Mouse (Mus musculus): ENCODE measurements at regions not wholly inside any gene's neighbourhood (a gene's known extent, or its start where the extent isn't known, plus 50 kb on each side); places are given as distances from the start of the nearest gene placed in this dataset.

GRCm38 (mm10) chr5:73796201-73796600 is 145.0 kb downstream of the Spata18 start:
- in situ Hi-C loops (cut with MboI, MseI) = no loop called here

- in situ Hi-C loops (cut with MboI, MseI) = no loop called here
Observed at GRCm38 (mm10) chr5:73797980-73798379, 146.8 kb downstream of the Spata18 start.

- in situ Hi-C loops (cut with MboI, MseI) = no loop called here
Observed at GRCm38 (mm10) chr5:73803431-73803830, 152.3 kb downstream of the Spata18 start.

GRCm38 (mm10) chr5:73804556-73805230 is 153.5 kb downstream of the Spata18 start:
- in situ Hi-C loops (cut with MboI, MseI) = no loop called here

- in situ Hi-C loops (cut with MboI, MseI) = no loop called here
Observed at GRCm38 (mm10) chr5:73810660-73811059, 159.5 kb downstream of the Spata18 start.

GRCm38 (mm10) chr5:73811094-73811521 is 159.9 kb downstream of the Spata18 start:
- in situ Hi-C loops (cut with MboI, MseI) = no loop called here

GRCm38 (mm10) chr5:73815752-73816151 is 164.6 kb downstream of the Spata18 start:
- in situ Hi-C loops (cut with MboI, MseI) = no loop called here

GRCm38 (mm10) chr5:73817180-73817579 is 166.0 kb downstream of the Spata18 start:
- in situ Hi-C loops (cut with MboI, MseI) = no loop called here

GRCm38 (mm10) chr5:73821956-73822545 is 170.9 kb downstream of the Spata18 start:
- in situ Hi-C loops (cut with MboI, MseI) = no loop called here

GRCm38 (mm10) chr5:73823421-73823820 is 172.2 kb downstream of the Spata18 start:
- in situ Hi-C loops (cut with MboI, MseI) = no loop called here

GRCm38 (mm10) chr5:73826941-73827340 is 175.8 kb downstream of the Spata18 start:
- in situ Hi-C loops (cut with MboI, MseI) = no loop called here

- in situ Hi-C loops (cut with MboI, MseI) = no loop called here
Observed at GRCm38 (mm10) chr5:73833721-73834120, 182.5 kb downstream of the Spata18 start.

GRCm38 (mm10) chr5:73843776-73844175 is 192.6 kb downstream of the Spata18 start:
- in situ Hi-C loops (cut with MboI, MseI) = no loop called here

- in situ Hi-C loops (cut with MboI, MseI) = no loop called here
Observed at GRCm38 (mm10) chr5:73846096-73846782, 195.1 kb downstream of the Spata18 start.

GRCm38 (mm10) chr5:73846783-73847151 is 195.6 kb downstream of the Spata18 start:
- in situ Hi-C loops (cut with MboI, MseI) = no loop called here

- in situ Hi-C loops (cut with MboI, MseI) = no loop called here
Observed at GRCm38 (mm10) chr5:73851501-73851900, 200.3 kb downstream of the Spata18 start.

- in situ Hi-C loops (cut with MboI, MseI) = no loop called here
Observed at GRCm38 (mm10) chr5:73854025-73854773, 203.0 kb downstream of the Spata18 start.

- in situ Hi-C loops (cut with MboI, MseI) = loop anchor here (5.0 kb wide), 1 partner anchor 427 kb away; no protein-coding TSS in a partner anchor
Observed at GRCm38 (mm10) chr5:73854774-73855371, 203.7 kb downstream of the Spata18 start.

GRCm38 (mm10) chr5:73859320-73859719 is 208.1 kb downstream of the Spata18 start:
- in situ Hi-C loops (cut with MboI, MseI) = loop anchor here (5.0 kb wide), 1 partner anchor 423 kb away; no protein-coding TSS in a partner anchor

GRCm38 (mm10) chr5:73864138-73864761 is 204.0 kb downstream of the Usp46 start:
- in situ Hi-C loops (cut with MboI, MseI) = no loop called here

Measured in regulatory T cell (primary cell).